Mouse (Mus musculus): ENCODE measurements around the gene Pim1.

Gene Pim1

GRCm38 (mm10) chr17:29467030-29467429 is 23.5 kb upstream of the Pim1 start:
- DNase-seq = no peak

- no peak for DNase-seq
These were observed 17.1 kb upstream of the Pim1 start for GRCm38 (mm10) chr17:29473466-29473865.

GRCm38 (mm10) chr17:29474036-29474435 is 16.5 kb upstream of the Pim1 start:
- DNase-seq = no peak

GRCm38 (mm10) chr17:29475142-29475541 is 15.4 kb upstream of the Pim1 start:
- no peak for DNase-seq

GRCm38 (mm10) chr17:29476461-29476860 is 14.1 kb upstream of the Pim1 start:
- DNase-seq = no peak

GRCm38 (mm10) chr17:29477357-29477756 is 13.2 kb upstream of the Pim1 start:
- no peak for DNase-seq

GRCm38 (mm10) chr17:29478271-29478670 is 12.3 kb upstream of the Pim1 start:
- DNase-seq = no peak

- DNase-seq = no peak
These were observed 10.3 kb upstream of the Pim1 start for GRCm38 (mm10) chr17:29480256-29480655.

- no peak for DNase-seq
These were observed 7.9 kb upstream of the Pim1 start for GRCm38 (mm10) chr17:29482632-29483031.

- DNase-seq = no peak
These were observed 7.3 kb upstream of the Pim1 start for GRCm38 (mm10) chr17:29483282-29483681.

GRCm38 (mm10) chr17:29484431-29484830 is 6.1 kb upstream of the Pim1 start:
- no peak for DNase-seq

GRCm38 (mm10) chr17:29485336-29486233 is 5.0 kb upstream of the Pim1 start:
- DNase-seq = no peak

- DNase-seq = no peak
These were observed 2.1 kb upstream of the Pim1 start for GRCm38 (mm10) chr17:29488257-29488977.

- peak; percentile 38 for DNase-seq
These were observed 1.3 kb upstream of the Pim1 start for GRCm38 (mm10) chr17:29488978-29489970.

- DNase-seq = peak; percentile 98
These were observed 411 bp upstream of the Pim1 start for GRCm38 (mm10) chr17:29489971-29490712.

GRCm38 (mm10) chr17:29491591-29492268 is 1.2 kb downstream of the Pim1 start:
- peak; percentile 78 for DNase-seq

GRCm38 (mm10) chr17:29492269-29493191 is 2.0 kb downstream of the Pim1 start:
- peak; percentile 76 for DNase-seq

- DNase-seq = no peak
These were observed 3.0 kb downstream of the Pim1 start for GRCm38 (mm10) chr17:29493461-29493980.

- no peak for DNase-seq
These were observed 3.6 kb downstream of the Pim1 start for GRCm38 (mm10) chr17:29494062-29494731.

GRCm38 (mm10) chr17:29494732-29495076 is 4.2 kb downstream of the Pim1 start:
- DNase-seq = no peak

Data from kidney, adult 11 months (tissue).